Mouse (Mus musculus): ENCODE measurements at regions not wholly inside any gene's neighbourhood (a gene's known extent, or its start where the extent isn't known, plus 50 kb on each side); places are given as distances from the start of the nearest gene placed in this dataset.

- DNase-seq (ENCODE audit: low spot score in 2 of 2): no peak
- Histone ChIP-seq H3K4me3 (no peak overlapping the region), H3K27ac (no peak overlapping the region)
- no peak for TF ChIP-seq CTCF (conservative IDR thresholded peaks at IDR 0.05)
These were observed 87.3 kb downstream of the Gm10260 start for GRCm38 (mm10) chr13:97673107-97673506.

GRCm38 (mm10) chr13:97672038-97672675 lies 88.3 kb downstream of the Gm10260 start:
- Histone ChIP-seq H3K4me3 (no peak overlapping the region), H3K27ac (no peak overlapping the region)
- no peak for DNase-seq (ENCODE audit: low spot score in 2 of 2)
- no peak for TF ChIP-seq CTCF (conservative IDR thresholded peaks at IDR 0.05)

- peak overlapping the region; percentile 61; the same call in 1 of the 2 replicates for H3K27ac ChIP-seq
- H3K4me3 ChIP-seq: no peak overlapping the region
- TF ChIP-seq CTCF (conservative IDR thresholded peaks at IDR 0.05): no peak
- DNase-seq (ENCODE audit: low spot score in 2 of 2): no peak
These were observed 91.1 kb downstream of the Gm10260 start for GRCm38 (mm10) chr13:97669366-97669765.

DNA sequence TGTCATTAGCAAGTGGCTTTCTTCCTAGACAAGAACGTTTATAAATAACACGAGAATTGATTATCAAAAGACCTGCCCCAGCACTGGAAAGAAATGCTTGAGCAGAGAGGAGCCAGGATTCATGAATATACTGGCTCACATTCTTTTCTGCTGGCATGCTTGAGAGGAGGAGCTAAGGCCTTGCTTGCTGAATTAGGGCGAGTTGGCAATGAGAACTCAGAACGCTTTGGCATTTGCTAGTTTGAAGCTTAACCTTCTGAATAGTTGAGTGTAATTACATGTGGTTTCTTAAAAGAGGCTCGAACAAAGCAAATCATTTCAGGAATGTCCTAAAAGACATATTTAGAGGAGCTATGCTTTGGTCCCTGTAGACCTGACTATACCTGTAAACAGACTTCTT lies 91.5 kb downstream of the Gm10260 start:
- Histone ChIP-seq H3K27ac (peak overlapping the region; percentile 61), H3K4me3 (no peak overlapping the region)
- no peak for DNase-seq (ENCODE audit: low spot score in 2 of 2)
- no peak for TF ChIP-seq CTCF (conservative IDR thresholded peaks at IDR 0.05)

- Histone ChIP-seq H3K27ac (peak overlapping the region; percentile 61), H3K4me3 (no peak overlapping the region)
- DNase-seq (ENCODE audit: low spot score in 2 of 2): peak in 1 of 2 experiments; percentile 44
- no peak for TF ChIP-seq CTCF (conservative IDR thresholded peaks at IDR 0.05)
These were observed 93.1 kb downstream of the Gm10260 start for GRCm38 (mm10) chr13:97667313-97667712.

DNA sequence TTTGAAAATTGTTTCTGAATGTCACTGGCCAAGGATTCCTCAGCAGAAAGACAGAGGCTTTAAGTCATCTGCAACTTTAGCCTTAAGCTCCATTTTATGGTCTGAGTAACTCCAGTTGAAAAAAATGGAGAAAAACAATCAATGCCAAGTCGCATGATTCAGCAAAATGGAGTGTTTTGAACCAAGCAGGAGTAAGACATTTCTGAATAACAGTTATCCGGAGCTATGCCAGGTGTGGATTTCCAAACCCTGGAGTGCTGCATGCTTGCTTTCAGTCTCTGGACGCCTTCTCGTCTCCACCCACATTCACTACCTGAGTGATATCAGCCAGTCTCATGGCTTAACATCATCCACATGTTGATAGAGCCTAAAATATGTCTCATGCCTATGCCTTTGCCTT lies 93.7 kb downstream of the Gm10260 start:
- Histone ChIP-seq H3K4me3 (no peak overlapping the region), H3K27ac (peak overlapping the region; percentile 55)
- DNase-seq (ENCODE audit: low spot score in 2 of 2): no peak
- no peak for TF ChIP-seq CTCF (conservative IDR thresholded peaks at IDR 0.05)

- no peak for DNase-seq (ENCODE audit: low spot score in 2 of 2)
- no peak for TF ChIP-seq CTCF (conservative IDR thresholded peaks at IDR 0.05)
- no peak overlapping the region for H3K27ac ChIP-seq
- no peak overlapping the region for H3K4me3 ChIP-seq
These were observed 95.2 kb downstream of the Gm10260 start for GRCm38 (mm10) chr13:97665226-97665625.

DNA sequence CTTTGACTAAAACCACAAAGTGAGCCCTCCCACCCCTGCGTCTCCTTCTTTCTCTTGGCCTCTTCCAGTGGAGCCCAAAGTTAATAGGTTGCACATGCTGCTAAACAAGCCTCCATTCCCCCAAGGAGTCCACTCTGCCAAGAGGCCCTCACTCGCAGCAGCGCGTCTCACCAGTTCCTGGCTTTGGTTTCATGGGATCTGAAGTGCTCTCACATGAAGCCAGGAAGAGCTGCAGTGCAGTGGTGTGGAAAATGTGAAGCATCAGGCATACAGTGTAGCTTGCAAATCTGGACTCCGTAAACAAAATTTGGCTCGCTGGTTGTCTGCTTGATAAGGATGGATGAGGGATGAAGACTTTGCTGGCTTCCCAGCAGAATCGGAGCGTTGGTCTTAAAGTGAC lies 97.7 kb downstream of the Gm10260 start:
- TF ChIP-seq CTCF (conservative IDR thresholded peaks at IDR 0.05): no peak
- Histone ChIP-seq H3K27ac (no peak overlapping the region), H3K4me3 (no peak overlapping the region)
- DNase-seq (ENCODE audit: low spot score in 2 of 2): no peak

DNA sequence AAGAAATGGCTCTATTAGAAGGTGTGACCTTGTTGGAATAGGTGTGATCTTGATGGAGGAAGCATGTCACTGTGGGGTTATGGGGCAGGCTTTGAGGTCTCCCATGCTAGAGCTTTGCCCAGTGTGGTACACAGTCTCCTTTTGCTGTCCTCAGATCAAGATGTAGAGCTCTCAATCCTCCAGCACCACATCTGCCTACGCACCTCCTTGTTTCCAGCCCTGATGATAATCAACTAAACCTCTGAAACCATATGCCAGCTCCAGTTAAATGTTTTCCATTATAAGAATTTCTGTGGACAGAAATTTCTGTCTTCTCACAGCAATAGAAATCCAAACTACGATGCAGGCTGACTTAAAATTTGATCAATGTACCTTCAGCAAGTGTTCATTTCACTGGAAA lies 103.8 kb downstream of the Gm10260 start:
- no peak for DNase-seq (ENCODE audit: low spot score in 2 of 2)
- H3K4me3 ChIP-seq: no peak overlapping the region
- peak overlapping the region; percentile 72 for H3K27ac ChIP-seq

DNA sequence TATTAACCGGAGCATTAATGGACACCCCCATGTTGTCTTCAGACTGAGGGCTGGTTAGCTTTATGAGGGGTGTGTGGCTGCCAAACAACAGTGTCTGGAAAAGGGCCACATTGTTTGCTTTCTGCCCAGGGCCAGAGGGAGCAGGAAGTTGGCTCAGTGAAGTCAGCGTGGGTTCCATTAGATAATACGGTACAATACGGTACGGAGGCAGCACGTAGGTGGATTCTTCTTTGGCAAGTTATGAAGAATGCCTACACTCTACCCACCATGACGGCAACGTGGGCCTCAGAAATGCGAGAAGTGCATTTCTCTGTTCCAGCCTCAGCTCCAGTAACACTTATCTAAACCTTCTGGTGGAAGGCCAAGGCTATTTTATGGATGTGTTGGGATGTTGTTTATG lies 108.2 kb downstream of the Gm10260 start:
- TF ChIP-seq CTCF (conservative IDR thresholded peaks at IDR 0.05): no peak
- Histone ChIP-seq H3K4me3 (no peak overlapping the region), H3K27ac (peak overlapping the region; percentile 77)
- DNase-seq (ENCODE audit: low spot score in 2 of 2): peak in 1 of 2 experiments; percentile 61

More for the DNA sequence above, 103.8 kb downstream of the Gm10260 start:
- no peak for TF ChIP-seq CTCF (conservative IDR thresholded peaks at IDR 0.05)

GRCm38 (mm10) chr13:97651761-97652160 lies 108.7 kb downstream of the Gm10260 start:
- no peak for TF ChIP-seq CTCF (conservative IDR thresholded peaks at IDR 0.05)
- no peak for DNase-seq (ENCODE audit: low spot score in 2 of 2)
- Histone ChIP-seq H3K4me3 (no peak overlapping the region), H3K27ac (peak overlapping the region; percentile 77)

GRCm38 (mm10) chr13:97651176-97651575 lies 109.3 kb downstream of the Gm10260 start:
- DNase-seq (ENCODE audit: low spot score in 2 of 2): no peak
- 0 out of 2 replicates have a peak, but pooled peaks have one; percentile 4 for TF ChIP-seq CTCF (conservative IDR thresholded peaks at IDR 0.05)
- Histone ChIP-seq H3K4me3 (no peak overlapping the region), H3K27ac (peak overlapping the region; percentile 77)

GRCm38 (mm10) chr13:97650191-97650590 lies 110.2 kb downstream of the Gm10260 start:
- TF ChIP-seq CTCF (conservative IDR thresholded peaks at IDR 0.05): no peak
- Histone ChIP-seq H3K27ac (no peak overlapping the region), H3K4me3 (no peak overlapping the region)
- no peak for DNase-seq (ENCODE audit: low spot score in 2 of 2)

GRCm38 (mm10) chr13:97647486-97647885 lies 112.9 kb downstream of the Gm10260 start:
- no peak overlapping the region for H3K4me3 ChIP-seq
- no peak for TF ChIP-seq CTCF (conservative IDR thresholded peaks at IDR 0.05)
- no peak overlapping the region for H3K27ac ChIP-seq
- DNase-seq (ENCODE audit: low spot score in 2 of 2): no peak

All from layer of hippocampus, adult 2 months (tissue).